Mouse (Mus musculus) regulatory T cell (primary cell): ENCODE measurements at regions not wholly inside any gene's neighbourhood (a gene's known extent, or its start where the extent isn't known, plus 50 kb on each side); places are given as distances from the start of the nearest gene placed in this dataset.
"Not testable (repeated sequence)": the region's sequence is repeated elsewhere in the genome, so short reads cannot be mapped to it uniquely, and the experiment has no call there.

Source experiments
- in situ Hi-C: fragments of 300-600 bp; cut with MboI, MseI; formaldehyde crosslinking; loops from one replicate; pipeline ENCODE4 v1.15.1; 2025; ENCODE audit warnings: high pct_unique_total_duplicates

- in situ Hi-C loops, result no loop called here
Measured at GRCm38 (mm10) chr2:10658317-10658716, 288.0 kb downstream of the Sfmbt2 start.

GRCm38 (mm10) chr2:10667915-10668314, 297.6 kb downstream of the Sfmbt2 start:
- in situ Hi-C loops, result not testable (repeated sequence)

DNA sequence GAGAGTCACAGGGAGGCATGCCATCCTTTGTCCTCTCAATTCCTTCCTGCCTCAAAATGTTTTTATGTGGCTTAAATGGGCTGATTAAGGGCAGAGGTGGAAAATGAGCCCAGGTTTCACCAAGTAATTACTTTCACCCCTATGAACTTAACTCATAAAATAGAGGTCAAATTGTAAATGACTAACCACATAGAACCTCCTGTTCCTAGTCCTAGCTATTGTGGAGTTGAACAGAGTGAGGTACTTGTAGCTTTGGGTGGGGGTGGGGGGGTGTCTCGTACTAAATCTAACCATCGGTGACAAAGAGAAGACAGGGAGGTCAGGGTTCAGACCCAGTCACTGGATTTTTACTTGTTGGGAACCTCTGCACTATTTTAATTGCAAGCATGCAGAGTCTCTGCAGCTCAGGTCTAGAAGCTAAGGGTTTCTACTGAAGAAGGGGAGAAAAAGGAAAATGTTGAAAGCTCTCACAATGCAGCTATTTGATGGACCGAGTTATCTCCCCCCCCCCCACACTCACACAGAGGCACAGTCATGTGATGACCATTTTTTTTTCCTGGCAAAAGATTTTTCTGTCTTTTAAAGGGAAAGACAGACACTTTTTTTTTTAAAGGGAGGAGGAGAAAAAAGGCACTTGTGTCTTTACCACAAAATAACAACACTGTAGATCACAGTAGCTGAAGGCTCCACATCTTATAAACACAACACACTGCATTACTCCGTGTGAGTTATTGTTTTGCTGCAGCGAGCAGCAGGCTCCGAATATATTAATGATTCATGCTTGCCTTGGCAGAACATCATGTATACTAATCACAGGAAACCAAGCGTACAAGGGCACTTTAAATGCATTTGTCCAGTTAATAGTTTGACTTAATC, 300.4 kb downstream of the Sfmbt2 start:
- in situ Hi-C loops, result no loop called here

DNA sequence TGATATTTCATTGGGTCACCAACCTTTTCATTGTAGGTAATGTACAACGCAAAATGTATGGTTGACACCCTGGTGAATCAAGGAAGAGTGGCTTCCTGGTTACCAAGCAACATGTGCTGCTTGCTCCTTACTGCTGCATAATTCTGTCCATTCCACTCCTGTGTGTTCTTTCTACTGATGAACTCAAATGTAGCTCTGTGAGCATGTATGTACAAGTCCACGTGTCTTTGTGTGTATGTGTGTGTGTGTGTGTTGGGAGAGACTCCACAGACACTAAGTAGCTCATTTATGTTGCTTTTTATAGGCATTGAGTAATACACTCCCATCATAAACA, 301.0 kb downstream of the Sfmbt2 start:
- in situ Hi-C loops, result no loop called here

- in situ Hi-C loops, result no loop called here
Measured at GRCm38 (mm10) chr2:10672196-10672595, 301.9 kb downstream of the Sfmbt2 start.

GRCm38 (mm10) chr2:10674738-10675349, 304.5 kb downstream of the Sfmbt2 start:
- in situ Hi-C loops, result no loop called here

- in situ Hi-C loops, result no loop called here
Measured at GRCm38 (mm10) chr2:10701459-10701858, 331.1 kb downstream of the Sfmbt2 start.

GRCm38 (mm10) chr2:10718366-10718765, 348.1 kb downstream of the Sfmbt2 start:
- in situ Hi-C loops, result no loop called here

DNA sequence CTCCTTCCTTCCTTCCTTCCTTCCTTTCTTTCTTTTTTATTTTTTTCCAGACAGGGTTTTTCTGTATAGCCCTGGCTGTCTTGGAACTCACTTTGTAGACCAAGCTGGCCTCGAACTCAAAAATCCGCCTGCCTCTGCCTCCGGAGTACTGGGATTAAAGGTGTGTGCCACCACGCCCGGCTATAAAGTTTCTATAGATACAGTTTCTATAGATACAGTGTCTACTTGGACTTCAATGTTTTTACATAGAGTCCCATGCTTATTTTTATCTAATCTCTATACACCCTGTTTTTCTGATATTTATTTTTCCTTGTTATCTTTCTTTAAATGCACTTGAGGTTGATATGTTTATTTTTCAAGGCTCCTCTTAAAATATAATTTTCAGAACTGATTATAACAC, 364.0 kb downstream of the Sfmbt2 start:
- in situ Hi-C loops, result not testable (repeated sequence)

DNA sequence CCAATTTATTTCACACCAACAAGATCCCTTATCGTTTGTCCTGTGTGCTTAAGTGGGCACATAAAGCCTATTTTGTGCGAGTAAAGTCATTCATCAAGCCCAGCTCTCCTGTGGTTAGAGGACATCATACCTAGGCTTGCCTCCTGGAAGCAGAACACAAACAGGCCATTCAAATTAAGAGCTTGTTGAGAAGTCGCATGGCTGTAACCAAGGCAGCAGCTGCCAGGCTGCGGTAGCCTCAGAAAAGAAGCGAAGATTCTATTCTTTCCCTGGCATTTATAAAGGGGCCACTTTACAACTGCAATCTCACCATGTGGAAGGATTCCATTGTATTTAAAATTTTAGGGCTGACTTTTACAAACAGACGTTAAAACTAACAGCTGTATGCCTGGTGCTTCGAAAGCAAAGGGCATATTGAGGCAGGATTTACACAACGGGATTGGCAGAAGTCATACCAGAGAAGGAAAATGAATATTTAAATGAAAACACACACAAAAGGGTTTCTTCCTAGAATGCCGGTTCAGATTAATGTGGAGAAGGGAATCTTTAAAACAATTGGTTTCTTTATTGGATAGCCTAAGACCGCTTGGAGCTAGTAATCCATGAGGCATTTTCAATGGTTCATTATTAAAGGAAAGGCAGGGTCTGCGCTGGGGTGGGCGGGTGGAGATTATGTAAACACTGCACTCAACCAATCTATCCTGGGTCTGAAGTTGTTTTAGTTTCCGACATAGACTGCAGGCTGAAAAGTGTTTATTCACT, 366.6 kb downstream of the Sfmbt2 start:
- in situ Hi-C loops, result no loop called here

DNA sequence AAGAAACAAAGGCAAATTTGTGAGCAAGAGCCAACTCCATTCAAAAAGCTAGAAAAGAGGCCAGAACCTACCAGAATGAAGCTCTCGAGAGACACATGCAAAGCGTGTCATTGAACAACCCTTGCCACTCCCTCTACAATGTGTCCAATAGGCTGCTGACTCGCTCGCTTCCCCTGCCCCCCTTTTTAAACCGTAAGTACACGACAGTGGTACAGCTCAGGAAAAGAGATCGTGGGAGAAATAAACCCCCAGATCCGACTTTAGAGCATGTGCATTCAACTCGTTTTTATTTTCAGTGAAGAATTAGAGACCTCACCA, 367.1 kb downstream of the Sfmbt2 start:
- in situ Hi-C loops, result no loop called here

DNA sequence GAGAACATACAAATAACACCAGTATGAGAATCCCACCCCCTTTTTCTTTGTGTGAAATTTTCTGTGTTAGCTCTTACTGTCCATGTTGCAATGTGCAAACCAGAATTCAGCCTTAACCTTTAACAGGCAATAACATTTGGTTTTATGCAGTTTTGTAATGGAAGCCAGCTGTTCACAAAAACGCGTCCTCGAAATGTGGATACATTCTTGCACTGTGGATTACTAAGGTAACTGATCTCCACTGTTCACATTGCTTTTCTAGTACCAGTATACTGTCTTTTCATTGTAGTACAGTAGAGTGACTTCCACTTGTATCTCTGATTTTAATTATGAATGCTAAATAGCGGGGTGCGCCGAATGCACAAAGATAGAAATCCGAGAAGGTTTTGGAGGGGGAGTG, 374.8 kb downstream of the Sfmbt2 start:
- in situ Hi-C loops, result no loop called here

DNA sequence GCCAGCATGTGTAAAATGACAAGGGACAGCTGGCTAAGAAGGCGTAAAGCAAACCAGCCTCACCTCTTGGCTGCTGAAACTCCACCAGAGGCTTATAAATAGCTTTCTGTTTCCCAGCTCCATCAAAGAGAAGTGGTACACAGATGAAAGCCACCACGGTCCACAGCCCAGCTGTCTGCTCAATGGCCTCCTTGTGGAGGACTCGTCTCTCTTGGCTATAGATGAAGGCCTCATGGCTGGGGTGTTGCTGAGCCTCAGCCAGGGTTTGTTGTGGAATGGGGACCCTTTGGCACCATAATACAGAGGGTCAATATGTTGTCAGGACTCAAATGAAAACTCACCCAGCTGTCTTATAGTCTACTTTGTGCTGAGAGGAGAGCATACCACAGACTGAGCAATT, 385.1 kb downstream of the Sfmbt2 start:
- in situ Hi-C loops, result loop anchor here (25.0 kb wide), 1 partner anchor 968 kb away; no protein-coding TSS in a partner anchor

- in situ Hi-C loops, result loop anchor here (25.0 kb wide), 1 partner anchor 970 kb away; no protein-coding TSS in a partner anchor
Measured at GRCm38 (mm10) chr2:10757202-10757840, 387.0 kb downstream of the Sfmbt2 start.

- in situ Hi-C loops, result loop anchor here (25.0 kb wide), 1 partner anchor 971 kb away; no protein-coding TSS in a partner anchor
Measured at GRCm38 (mm10) chr2:10757886-10758285, 387.6 kb downstream of the Sfmbt2 start.

DNA sequence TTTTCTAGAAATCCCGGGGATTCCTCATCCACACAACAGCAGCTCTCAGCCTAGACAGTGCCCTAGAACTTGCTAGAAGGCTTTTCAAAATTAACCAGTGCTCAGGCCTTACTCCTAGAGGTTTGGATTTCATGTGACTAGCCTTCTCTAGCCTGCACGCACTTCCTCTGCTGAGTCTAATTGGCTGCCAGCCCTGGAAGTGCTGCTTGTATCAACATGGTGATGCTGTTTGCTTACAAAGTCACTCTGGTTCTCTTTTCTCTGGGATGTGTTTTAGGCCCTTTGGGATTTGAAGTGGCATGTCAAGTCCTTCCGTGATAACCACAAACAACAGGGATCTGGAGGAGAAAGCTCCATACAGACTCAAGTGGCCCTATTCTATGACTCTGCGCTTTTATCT, 391.9 kb downstream of the Sfmbt2 start:
- in situ Hi-C loops, result loop anchor here (25.0 kb wide), 1 partner anchor 975 kb away; no protein-coding TSS in a partner anchor

DNA sequence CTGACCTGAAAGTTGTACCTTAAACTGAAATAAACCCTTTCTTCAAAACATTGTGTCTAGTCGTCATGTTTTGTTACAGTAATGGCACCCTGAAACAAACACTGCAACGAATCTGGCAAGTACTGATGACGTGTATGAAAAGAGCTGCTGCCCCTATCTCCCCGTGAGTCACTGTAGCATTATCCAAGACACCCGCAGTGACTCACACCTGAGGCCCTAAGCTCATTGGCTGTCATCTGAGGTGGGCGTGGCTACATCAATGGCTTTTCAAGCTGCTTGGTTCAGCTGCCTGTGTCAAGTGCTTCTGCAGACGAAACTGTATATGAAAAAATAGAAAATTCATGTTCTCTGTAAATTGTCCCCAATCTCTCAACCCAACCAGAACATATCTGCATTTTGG, 388.8 kb upstream of the Prkcq start:
- in situ Hi-C loops, result no loop called here

GRCm38 (mm10) chr2:10783594-10783993, 388.3 kb upstream of the Prkcq start:
- in situ Hi-C loops, result no loop called here

GRCm38 (mm10) chr2:10784266-10784665, 387.6 kb upstream of the Prkcq start:
- in situ Hi-C loops, result no loop called here

DNA sequence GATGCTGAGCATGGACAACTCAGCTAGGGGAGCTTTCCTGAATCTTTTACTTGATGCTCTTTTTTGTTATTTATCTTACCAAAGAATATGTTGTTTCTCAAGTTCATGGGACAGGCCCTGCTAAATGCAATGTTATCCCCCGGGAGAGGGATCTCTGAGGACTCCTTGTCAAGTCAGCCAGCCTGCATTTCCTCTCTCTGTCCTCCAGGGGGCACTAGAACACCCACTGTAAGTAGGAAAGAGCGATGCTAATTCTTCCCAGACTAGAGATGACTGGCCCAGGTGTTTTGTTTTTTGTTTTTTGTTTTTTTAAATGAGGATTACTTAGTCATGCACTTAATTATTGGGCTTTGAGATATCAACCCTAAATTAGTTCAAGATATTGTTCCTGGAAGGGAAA, 386.8 kb upstream of the Prkcq start:
- in situ Hi-C loops, result loop anchor here (5.0 kb wide), 1 partner anchor 537 kb away; no protein-coding TSS in a partner anchor

GRCm38 (mm10) chr2:10788509-10788908, 383.4 kb upstream of the Prkcq start:
- in situ Hi-C loops, result loop anchor here (5.0 kb wide), 1 partner anchor 534 kb away; no protein-coding TSS in a partner anchor

GRCm38 (mm10) chr2:10791233-10791632, 380.7 kb upstream of the Prkcq start:
- in situ Hi-C loops, result loop anchor here (10.0 kb wide), 1 partner anchor 274 kb away; no protein-coding TSS in a partner anchor
